Mouse (Mus musculus): ENCODE data around the gene Hacl1. TPM values are rescaled to one million over a fixed set of nuclear protein-coding genes. Genes with fewer than 3 reads are reported as not detected.

The Hacl1 gene
- total RNA-seq (2021): 10 to 100 TPM; 10.9 to 12.3 TPM
- long read RNA-seq, experiment 1, transcript Hacl1-201 (17 exons, 2,644 nt): major isoform, 7 of 9 reads
- long read RNA-seq, experiment 1, partial matches to known transcripts: 0 of 9 reads
- long read RNA-seq, experiment 1, other reads (novel, unspliced or antisense): 1 of 9 reads
- long read RNA-seq, experiment 2, transcript Hacl1-201 (17 exons, 2,644 nt): major isoform, 9 of 9 reads
- long read RNA-seq, experiment 2, partial matches to known transcripts: 0 of 9 reads
- long read RNA-seq, experiment 2, other reads (novel, unspliced or antisense): 0 of 9 reads

GRCm38 (mm10) chr14:31640890-31641505, at the start of gene Hacl1, which contains the start of gene Btd:
Hacl1 (minus strand) TSS chr14:31641286.
Btd (plus strand) TSS chr14:31641028.
- DNase-seq: peak; percentile 76

GRCm38 (mm10) chr14:31686231-31686630, 45.1 kb upstream of the Hacl1 start:
- no peak for DNase-seq

- DNase-seq: no peak
These were observed 44.6 kb upstream of the Hacl1 start for GRCm38 (mm10) chr14:31685680-31686079.

- DNase-seq: no peak
These were observed 43.4 kb upstream of the Hacl1 start for GRCm38 (mm10) chr14:31684343-31685040.

GRCm38 (mm10) chr14:31683610-31684009, 42.5 kb upstream of the Hacl1 start:
- DNase-seq: no peak

- no peak for DNase-seq
These were observed 41.0 kb upstream of the Hacl1 start for GRCm38 (mm10) chr14:31681931-31682555.

GRCm38 (mm10) chr14:31681291-31681690, 40.2 kb upstream of the Hacl1 start:
- DNase-seq: no peak

- no peak for DNase-seq
These were observed 39.6 kb upstream of the Hacl1 start for GRCm38 (mm10) chr14:31680656-31681055.

- no peak for DNase-seq
These were observed 30.7 kb upstream of the Hacl1 start for GRCm38 (mm10) chr14:31671635-31672320.

- no peak for DNase-seq
These were observed 28.8 kb upstream of the Hacl1 start for GRCm38 (mm10) chr14:31669642-31670490.

- peak; percentile 75 for DNase-seq
These were observed 28.1 kb upstream of the Hacl1 start for GRCm38 (mm10) chr14:31669161-31669611.

- DNase-seq: no peak
These were observed 27.2 kb upstream of the Hacl1 start for GRCm38 (mm10) chr14:31668326-31668725.

GRCm38 (mm10) chr14:31667741-31668140, 26.7 kb upstream of the Hacl1 start:
- no peak for DNase-seq

- DNase-seq: no peak
These were observed 26.0 kb upstream of the Hacl1 start for GRCm38 (mm10) chr14:31666931-31667705.

GRCm38 (mm10) chr14:31665566-31665940, 24.5 kb upstream of the Hacl1 start:
- DNase-seq: no peak

- no peak for DNase-seq
These were observed 23.9 kb upstream of the Hacl1 start for GRCm38 (mm10) chr14:31664903-31665565.

GRCm38 (mm10) chr14:31664100-31664902, 23.2 kb upstream of the Hacl1 start:
- no peak for DNase-seq

GRCm38 (mm10) chr14:31663376-31664099, 22.5 kb upstream of the Hacl1 start:
- no peak for DNase-seq

Measured in gastrocnemius, postnatal 10 days (tissue).